Comparison of ENCODE assay signal across 16 mouse cellular contexts in the genomic region with DNA sequence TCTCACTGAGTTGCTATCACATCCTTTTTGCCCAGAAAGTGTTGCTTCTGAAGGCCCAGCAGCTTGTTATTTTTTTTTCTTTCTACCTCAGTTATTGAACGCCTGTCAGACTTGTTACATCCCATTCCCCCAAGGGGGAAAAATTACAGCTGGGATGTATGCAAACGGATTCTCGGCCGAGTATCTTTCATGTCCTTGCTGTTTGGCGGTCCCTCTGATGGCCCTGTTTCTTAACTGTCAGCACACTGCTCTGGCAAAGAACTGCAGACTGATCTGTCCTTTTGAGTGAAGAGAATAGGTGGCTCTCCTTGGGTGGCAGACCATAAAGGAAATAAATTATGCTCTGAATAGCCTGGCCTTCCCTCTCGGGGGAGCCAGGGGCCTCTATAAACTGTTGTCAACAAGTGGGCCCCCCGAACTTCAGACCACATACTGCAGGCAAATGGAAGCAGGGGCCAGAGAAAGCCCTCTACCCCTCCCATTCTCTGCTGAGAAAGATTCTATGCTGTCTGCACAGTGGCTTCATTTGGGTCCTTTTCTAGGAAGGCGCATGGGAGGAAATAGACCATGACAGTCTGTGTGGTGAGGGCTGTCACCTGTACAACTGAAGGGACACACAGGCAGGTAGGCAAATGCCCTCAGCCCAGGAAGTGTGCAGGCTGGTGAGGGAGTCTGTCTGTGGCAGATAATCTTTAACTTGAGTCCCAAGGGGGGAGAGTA.
DNase-seq lines count a peak whose midpoint lies in the region; ATAC-seq lines count a peak whose summit lies in the region.
"Had no signal": no experiment of that assay in that cellular context is flagged by ENCODE, and none has a peak within 500 bp of the region (broad histone marks: within the 10 kb centered on the region; RNA-seq: fewer than 3 reads in every experiment).

No protein-coding gene starts in this region.

- H3K4me2 ChIP-seq in forebrain, embryonic 14.5 days (ENCODE audit: low read length), result no peak overlapping the region
- no peak overlapping the region for H3K4me2 ChIP-seq in neural tube, embryonic 11.5 days (ENCODE audit: low read depth)
- H3K4me2 ChIP-seq in neural tube, embryonic 15.5 days, result no peak overlapping the region
- no peak overlapping the region; the same call in 1 of the 2 replicates for H3K4me2 ChIP-seq in hindbrain, embryonic 13.5 days
- H3K4me2 ChIP-seq in midbrain, embryonic 16.5 days (ENCODE audit: low read length), result no peak overlapping the region
- H3K4me2 ChIP-seq: embryonic facial prominence, embryonic 15.5 days; limb, embryonic 12.5 days; lung, embryonic 14.5 days had no signal

- no peak overlapping the region for H3K4me3 ChIP-seq in forebrain, embryonic 10.5 days
- no peak overlapping the region for H3K4me3 ChIP-seq in forebrain, embryonic 14.5 days (ENCODE audit: low read depth, low read length)
- no peak overlapping the region for H3K4me3 ChIP-seq in neural tube, embryonic 11.5 days (ENCODE audit: low read depth, low read length)
- no peak overlapping the region for H3K4me3 ChIP-seq in neural tube, embryonic 15.5 days (replicated peaks)
- H3K4me3 ChIP-seq in hindbrain, embryonic 13.5 days, result no peak overlapping the region
- no peak overlapping the region for H3K4me3 ChIP-seq in midbrain, embryonic 16.5 days (ENCODE audit: low read depth, low read length)
- H3K4me3 ChIP-seq: embryonic facial prominence, embryonic 15.5 days; limb, embryonic 12.5 days had no signal

- no peak for ATAC-seq in forebrain, embryonic 14.5 days
- peak; percentile 72 for ATAC-seq in neural tube, embryonic 11.5 days (ENCODE audit: insufficient read depth, low FRiP score, low TSS enrichment)
- no peak for ATAC-seq in neural tube, embryonic 15.5 days (ENCODE audit: low FRiP score)
- ATAC-seq in hindbrain, embryonic 13.5 days (ENCODE audit: low FRiP score), result no peak
- ATAC-seq in midbrain, embryonic 16.5 days, result no peak

- peaks cover 18% of the 10 kb centered on the region for H3K27me3 ChIP-seq in forebrain, embryonic 10.5 days (ENCODE audit: poor library complexity, severe bottlenecking)
- no peaks in the 10 kb centered on the region for H3K27me3 ChIP-seq in forebrain, embryonic 14.5 days (replicated peaks; ENCODE audit: control insufficient read depth, insufficient read depth, low read length)
- H3K27me3 ChIP-seq in neural tube, embryonic 11.5 days (ENCODE audit: control insufficient read depth, insufficient read depth, low read length), result no peaks in the 10 kb centered on the region
- no peaks in the 10 kb centered on the region for H3K27me3 ChIP-seq in neural tube, embryonic 15.5 days (replicated peaks)
- H3K27me3 ChIP-seq in hindbrain, embryonic 13.5 days, result 0 out of 2 replicates have a peak, but pooled peaks cover 6% of the 10 kb centered on the region
- no peaks in the 10 kb centered on the region for H3K27me3 ChIP-seq in midbrain, embryonic 16.5 days (ENCODE audit: control insufficient read depth, insufficient read depth, low read depth, low read length)
- H3K27me3 ChIP-seq: embryonic facial prominence, embryonic 15.5 days had no signal

- 42% methylated on average over 8 of the region's 8 CpGs for WGBS in forebrain, embryonic 10.5 days
- WGBS in forebrain, embryonic 14.5 days, result 9% methylated on average over 8 of the region's 8 CpGs
- WGBS in neural tube, embryonic 11.5 days, result 10% methylated on average over 8 of the region's 8 CpGs
- WGBS in neural tube, embryonic 15.5 days, result 9% methylated on average over 8 of the region's 8 CpGs
- WGBS in hindbrain, embryonic 13.5 days, result 8% methylated on average over 8 of the region's 8 CpGs
- WGBS in midbrain, embryonic 16.5 days, result 12% methylated on average over 8 of the region's 8 CpGs

- DNase-seq in forebrain, embryonic 10.5 days (ENCODE audit: extremely low spot score, low spot score), result no peak
- DNase-seq in forebrain, embryonic 14.5 days (ENCODE audit: low spot score), result no peak
- peak; percentile 31 for DNase-seq in neural tube, embryonic 11.5 days (ENCODE audit: low spot score)
- DNase-seq in gastrocnemius, postnatal 10 days, result no peak
- DNase-seq in frontal cortex, adult 2 months (ENCODE audit: extremely low spot score in 1 of 2, low spot score in 1 of 2), result no peak
- DNase-seq: cerebellum, adult 8-10 months; gastrocnemius, postnatal 36 days; kidney, adult 8-10 months; lung, embryonic 14.5 days; thymus, postnatal 25 days had no signal

- no peaks in the 10 kb centered on the region for H3K36me3 ChIP-seq in forebrain, embryonic 10.5 days (replicated peaks)
- no peaks in the 10 kb centered on the region for H3K36me3 ChIP-seq in forebrain, embryonic 14.5 days (ENCODE audit: control insufficient read depth, insufficient read depth, low read length)
- H3K36me3 ChIP-seq in neural tube, embryonic 11.5 days (ENCODE audit: control insufficient read depth, insufficient read depth, low read length), result no peaks in the 10 kb centered on the region
- no peaks in the 10 kb centered on the region for H3K36me3 ChIP-seq in neural tube, embryonic 15.5 days
- no peaks in the 10 kb centered on the region for H3K36me3 ChIP-seq in hindbrain, embryonic 13.5 days
- H3K36me3 ChIP-seq in midbrain, embryonic 16.5 days (ENCODE audit: control insufficient read depth, insufficient read depth, low read length), result no peaks in the 10 kb centered on the region
- H3K36me3 ChIP-seq: embryonic facial prominence, embryonic 15.5 days; G1E; limb, embryonic 12.5 days had no signal

- H3K27ac ChIP-seq in forebrain, embryonic 10.5 days, result peak overlapping the region; percentile 72; the same call in 1 of the 2 replicates
- no peak overlapping the region for H3K27ac ChIP-seq in forebrain, embryonic 14.5 days (ENCODE audit: low read depth, low read length)
- H3K27ac ChIP-seq in neural tube, embryonic 11.5 days (ENCODE audit: low read depth, low read length), result no peak overlapping the region
- H3K27ac ChIP-seq in neural tube, embryonic 15.5 days (replicated peaks), result no peak overlapping the region
- H3K27ac ChIP-seq in hindbrain, embryonic 13.5 days, result peak overlapping the region; percentile 19
- H3K27ac ChIP-seq in midbrain, embryonic 16.5 days (ENCODE audit: low read length), result peak overlapping the region; percentile 26
- H3K27ac ChIP-seq: embryonic facial prominence, embryonic 15.5 days; limb, embryonic 12.5 days had no signal

- H3K9me3 ChIP-seq in forebrain, embryonic 10.5 days, result no peaks in the 10 kb centered on the region
- H3K9me3 ChIP-seq in forebrain, embryonic 14.5 days (replicated peaks; ENCODE audit: control insufficient read depth, low read length), result no peaks in the 10 kb centered on the region
- no peaks in the 10 kb centered on the region for H3K9me3 ChIP-seq in neural tube, embryonic 11.5 days (ENCODE audit: control insufficient read depth, low read length)
- H3K9me3 ChIP-seq in neural tube, embryonic 15.5 days (replicated peaks), result no peaks in the 10 kb centered on the region
- no peaks in the 10 kb centered on the region for H3K9me3 ChIP-seq in hindbrain, embryonic 13.5 days
- H3K9me3 ChIP-seq in midbrain, embryonic 16.5 days (replicated peaks; ENCODE audit: control insufficient read depth, low read length, poor library complexity, severe bottlenecking), result no peaks in the 10 kb centered on the region
- H3K9me3 ChIP-seq: embryonic facial prominence, embryonic 15.5 days; limb, embryonic 12.5 days had no signal

- no peak overlapping the region for H3K9ac ChIP-seq in forebrain, embryonic 14.5 days (ENCODE audit: low read length)
- H3K9ac ChIP-seq in neural tube, embryonic 11.5 days (ENCODE audit: low read length), result no peak overlapping the region
- H3K9ac ChIP-seq in neural tube, embryonic 15.5 days (replicated peaks), result no peak overlapping the region
- H3K9ac ChIP-seq in hindbrain, embryonic 13.5 days, result no peak overlapping the region
- H3K9ac ChIP-seq in midbrain, embryonic 16.5 days (ENCODE audit: low read depth, low read length), result no peak overlapping the region
- H3K9ac ChIP-seq: embryonic facial prominence, embryonic 15.5 days; limb, embryonic 12.5 days; lung, embryonic 14.5 days had no signal

- peaks cover 29% of the 10 kb centered on the region for H3K4me1 ChIP-seq in forebrain, embryonic 10.5 days
- H3K4me1 ChIP-seq in forebrain, embryonic 14.5 days (ENCODE audit: control insufficient read depth, insufficient read depth, low read length), result peaks cover 17% of the 10 kb centered on the region
- peaks cover 18% of the 10 kb centered on the region for H3K4me1 ChIP-seq in neural tube, embryonic 11.5 days (ENCODE audit: control insufficient read depth, insufficient read depth, low read length)
- H3K4me1 ChIP-seq in neural tube, embryonic 15.5 days, result peaks cover 21% of the 10 kb centered on the region
- peaks cover 21% of the 10 kb centered on the region for H3K4me1 ChIP-seq in hindbrain, embryonic 13.5 days (replicated peaks)
- H3K4me1 ChIP-seq in midbrain, embryonic 16.5 days (ENCODE audit: control insufficient read depth, insufficient read depth, low read length), result peaks cover 12% of the 10 kb centered on the region

Comparison
In these comparisons a context has a peak if more than half of its experiments do, and no peak if none do; other contexts are left out.
1. H3K27ac ChIP-seq: peak in forebrain, embryonic 10.5 days (single experiment), hindbrain, embryonic 13.5 days (single experiment) and midbrain, embryonic 16.5 days (single experiment); none in forebrain, embryonic 14.5 days (single experiment), neural tube, embryonic 11.5 days (single experiment) and neural tube, embryonic 15.5 days (single experiment).